Mouse (Mus musculus) ovary, postnatal 14 days (tissue): ENCODE results near the gene Nme8.

ENCODE experiments used
- DNase-seq: peaks from one replicate; pipeline ENCODE4 v3.0.0; 2022; ENCODE audit warnings: low spot score

Gene Nme8

GRCm38 (mm10) chr13:19697790-19698189 is at the start of gene Nme8:
Nme8 (minus strand) TSS chr13:19697794.
- no peak for DNase-seq

GRCm38 (mm10) chr13:19745741-19746140 is 48.1 kb upstream of the Nme8 start:
- DNase-seq: no peak

GRCm38 (mm10) chr13:19744536-19744935 is 46.9 kb upstream of the Nme8 start:
- no peak for DNase-seq

- DNase-seq: no peak
These were observed 37.0 kb upstream of the Nme8 start for GRCm38 (mm10) chr13:19734597-19734996.

GRCm38 (mm10) chr13:19730826-19731225 is 33.2 kb upstream of the Nme8 start:
- no peak for DNase-seq

GRCm38 (mm10) chr13:19718954-19719353 is 21.4 kb upstream of the Nme8 start:
- peak; percentile 22 for DNase-seq

GRCm38 (mm10) chr13:19717201-19717600 is 19.6 kb upstream of the Nme8 start:
- no peak for DNase-seq

GRCm38 (mm10) chr13:19703806-19704205 is 6.2 kb upstream of the Nme8 start:
- no peak for DNase-seq

GRCm38 (mm10) chr13:19701443-19702078 is 4.0 kb upstream of the Nme8 start:
- DNase-seq: no peak

- no peak for DNase-seq
These were observed 3.3 kb upstream of the Nme8 start for GRCm38 (mm10) chr13:19700733-19701442.

- DNase-seq: peak; percentile 10
These were observed 1.1 kb upstream of the Nme8 start for GRCm38 (mm10) chr13:19698524-19699173.

- no peak for DNase-seq
These were observed 7.2 kb downstream of the Nme8 start for GRCm38 (mm10) chr13:19690417-19690816.

- no peak for DNase-seq
These were observed 7.6 kb downstream of the Nme8 start for GRCm38 (mm10) chr13:19689971-19690370.

GRCm38 (mm10) chr13:19684007-19684406 is 13.6 kb downstream of the Nme8 start:
- peak; percentile 21 for DNase-seq

GRCm38 (mm10) chr13:19682879-19683640 is 14.5 kb downstream of the Nme8 start:
- no peak for DNase-seq

- no peak for DNase-seq
These were observed 23.0 kb downstream of the Nme8 start for GRCm38 (mm10) chr13:19674601-19675000.

- DNase-seq: no peak
These were observed 23.6 kb downstream of the Nme8 start for GRCm38 (mm10) chr13:19674025-19674424.

- no peak for DNase-seq
These were observed 29.0 kb downstream of the Nme8 start for GRCm38 (mm10) chr13:19668355-19669140.

GRCm38 (mm10) chr13:19652405-19652804 is 45.2 kb downstream of the Nme8 start:
- no peak for DNase-seq

GRCm38 (mm10) chr13:19649824-19650223 is 47.8 kb downstream of the Nme8 start:
- no peak for DNase-seq

GRCm38 (mm10) chr13:19644225-19644624 is 53.4 kb downstream of the Nme8 start:
- DNase-seq: no peak

GRCm38 (mm10) chr13:19643519-19643918 is 54.1 kb downstream of the Nme8 start:
- no peak for DNase-seq
